Mouse (Mus musculus) ovary, postnatal 36 days (tissue): ENCODE results near the gene Crebrf.

Source experiments
- DNase-seq: peaks from one replicate; pipeline ENCODE4 v3.0.0; 2022; ENCODE audit warnings: low spot score, mixed read lengths

The Crebrf gene

DNA sequence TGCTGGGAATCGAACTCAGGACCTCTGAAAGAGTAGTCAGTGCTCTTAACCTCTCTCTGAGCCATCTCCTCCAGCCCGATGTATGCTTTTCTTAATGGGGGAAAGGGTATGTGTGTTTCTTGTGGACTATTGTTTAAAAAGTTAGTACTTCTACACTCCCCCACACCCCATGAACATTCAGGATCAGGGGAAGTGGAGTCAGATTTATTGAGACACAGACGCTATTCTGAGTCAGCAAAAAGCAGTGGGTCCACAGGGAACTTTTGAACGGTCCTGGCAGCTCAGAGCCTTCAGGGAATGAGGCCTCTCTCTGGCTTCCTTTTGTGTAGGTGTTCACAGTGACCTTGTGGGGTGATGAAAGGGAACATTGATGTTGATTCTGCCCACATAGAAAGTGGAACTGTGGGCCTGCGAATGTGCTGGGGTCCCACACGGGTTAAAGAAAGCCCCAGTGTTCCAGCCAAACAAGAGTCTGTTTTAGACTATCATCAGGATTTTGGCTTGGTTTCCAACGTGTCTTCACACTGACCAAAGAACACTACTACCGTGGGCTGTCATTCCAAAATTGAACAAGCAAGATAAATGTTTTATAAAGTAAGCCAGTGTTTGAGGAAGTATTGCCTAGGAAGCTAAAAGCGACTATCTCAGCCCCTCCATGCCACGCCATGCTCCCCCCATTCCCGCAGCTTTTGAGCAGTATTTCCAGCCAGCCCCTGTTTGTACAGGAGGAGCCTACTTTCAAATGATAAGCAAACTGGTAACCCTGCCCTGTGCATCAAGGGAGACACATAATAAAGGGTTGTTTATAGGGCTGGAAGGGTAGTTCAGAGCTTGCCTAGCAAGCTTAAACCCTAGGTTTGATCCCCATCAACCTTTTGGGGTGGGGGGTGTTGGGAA is 9.7 kb upstream of the Crebrf start:
- no peak for DNase-seq

DNA sequence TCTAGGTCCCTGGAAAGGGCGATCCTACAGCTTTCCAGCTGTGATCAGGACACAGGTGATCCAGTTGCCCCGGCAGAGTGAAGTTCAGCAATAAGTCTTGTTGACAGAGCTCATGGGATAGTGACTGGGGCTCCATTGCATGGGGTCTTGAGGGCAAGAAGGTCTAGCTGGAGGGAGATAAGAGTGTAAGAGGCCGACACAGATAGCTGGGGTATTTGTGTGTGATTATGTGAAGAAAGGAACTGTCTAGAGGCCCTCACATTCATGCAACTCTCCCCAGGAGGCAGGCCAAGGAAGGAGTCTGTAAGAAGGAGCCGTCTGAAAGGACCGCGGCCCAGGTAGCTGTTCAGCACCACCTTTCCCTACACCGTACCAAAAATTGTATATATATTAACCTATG is 8.4 kb upstream of the Crebrf start:
- no peak for DNase-seq

DNA sequence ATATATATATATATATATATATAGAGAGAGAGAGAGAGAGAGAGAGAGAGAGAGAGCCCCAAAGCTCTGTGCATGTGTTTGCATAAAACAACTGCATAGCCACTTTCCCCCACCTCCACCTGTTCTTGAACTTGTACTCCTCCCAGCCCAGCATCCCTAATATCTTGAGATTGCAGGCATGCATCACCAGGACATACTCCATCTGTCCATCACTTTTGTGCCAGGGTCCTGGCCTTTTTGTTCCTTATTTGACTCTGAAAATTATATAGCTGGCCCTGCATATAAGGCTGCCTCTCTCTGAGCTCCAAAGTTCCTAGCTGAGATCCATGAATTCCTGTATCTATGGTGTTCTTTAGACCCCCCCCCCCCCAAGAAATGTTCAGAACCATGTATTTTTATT is 7.0 kb upstream of the Crebrf start:
- no peak for DNase-seq

DNA sequence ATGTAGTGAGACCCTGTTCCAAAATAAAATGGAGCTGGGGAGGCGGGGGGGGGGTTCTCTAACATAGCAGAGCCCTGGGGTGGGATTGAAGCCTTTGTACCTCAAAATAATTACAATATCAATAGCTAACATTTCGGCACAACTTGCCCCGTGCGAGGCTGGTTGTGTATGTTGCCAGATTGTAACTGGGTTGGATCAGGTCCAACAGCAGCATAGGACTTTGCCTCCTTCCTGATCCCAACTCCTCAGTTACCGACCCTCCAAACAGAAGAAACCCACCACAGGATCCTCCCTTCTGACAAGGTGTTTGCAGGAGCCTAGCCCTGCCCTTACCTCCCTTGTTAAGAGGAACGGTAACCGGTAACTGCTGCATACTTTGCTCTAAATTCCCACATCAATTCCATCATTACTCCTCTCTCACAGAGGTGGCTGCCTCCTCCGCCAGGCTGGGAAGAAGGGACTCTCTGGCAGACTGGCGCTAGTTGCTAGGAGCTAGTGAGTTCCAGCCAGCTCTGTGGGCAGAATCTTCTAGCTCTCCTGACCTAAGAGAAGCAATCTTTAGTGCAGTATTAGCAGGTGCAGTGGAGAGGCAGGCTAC is 6.4 kb upstream of the Crebrf start:
- DNase-seq, result no peak

DNA sequence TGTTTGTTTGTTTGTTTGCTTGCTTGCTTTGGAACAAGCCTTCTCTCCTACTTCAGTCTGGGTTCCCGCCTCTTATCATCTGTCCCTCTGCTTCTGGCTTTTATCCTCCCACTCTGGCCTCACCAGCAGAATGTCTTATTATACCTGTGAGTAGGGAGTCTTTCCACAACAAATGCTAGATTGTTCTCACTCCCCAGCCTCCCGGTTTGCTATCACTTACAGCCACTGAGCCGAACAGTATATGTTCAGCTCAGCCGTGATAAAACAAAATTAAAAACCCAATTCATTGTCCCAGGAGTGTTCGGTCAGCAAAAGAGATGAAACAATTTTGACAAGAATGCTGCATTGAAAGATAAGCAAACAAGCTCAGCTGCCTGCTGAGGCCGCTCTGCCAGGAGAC is 5.4 kb upstream of the Crebrf start:
- no peak for DNase-seq

DNA sequence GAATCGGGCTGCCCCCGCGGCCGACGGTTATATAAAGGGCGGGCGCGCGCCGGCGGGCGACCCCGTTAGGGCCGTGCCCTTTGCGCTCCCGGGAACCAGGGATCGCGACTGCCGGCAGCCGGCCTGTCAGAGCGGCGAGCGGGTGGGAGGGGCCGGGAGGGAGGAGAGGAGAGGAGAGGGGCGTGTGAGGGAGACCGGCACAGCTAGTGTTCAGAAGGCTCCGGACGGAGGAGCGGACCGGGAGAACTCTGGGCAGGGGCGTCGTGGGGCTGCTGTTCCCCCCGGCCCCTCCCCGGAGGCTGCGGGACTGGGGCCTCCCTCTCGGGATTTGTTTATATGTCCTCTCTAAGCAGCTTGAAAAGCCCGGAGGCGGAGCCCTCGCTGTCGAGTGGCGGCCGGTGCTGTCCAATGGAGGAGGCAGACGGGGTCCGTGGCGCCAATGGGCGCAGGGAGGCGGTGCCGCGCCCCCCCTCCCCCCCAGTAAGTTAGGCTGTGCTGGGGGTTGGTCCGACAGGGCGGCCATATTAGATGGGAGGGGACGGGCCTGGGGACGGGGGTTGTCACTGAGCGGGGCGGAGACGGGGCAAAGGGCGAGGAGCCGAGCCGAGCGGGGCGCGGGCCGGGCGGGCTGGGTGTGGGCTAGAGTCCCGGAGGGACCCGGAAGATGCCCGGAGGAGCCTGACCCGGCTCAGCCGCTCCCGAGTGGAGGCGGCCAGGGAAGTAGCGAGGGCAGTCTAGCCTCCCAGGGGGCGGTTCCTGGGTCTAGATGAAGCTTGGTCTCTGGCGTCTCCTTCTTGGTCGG is 667 bp downstream of the Crebrf start:
- DNase-seq, result peak; percentile 94

DNA sequence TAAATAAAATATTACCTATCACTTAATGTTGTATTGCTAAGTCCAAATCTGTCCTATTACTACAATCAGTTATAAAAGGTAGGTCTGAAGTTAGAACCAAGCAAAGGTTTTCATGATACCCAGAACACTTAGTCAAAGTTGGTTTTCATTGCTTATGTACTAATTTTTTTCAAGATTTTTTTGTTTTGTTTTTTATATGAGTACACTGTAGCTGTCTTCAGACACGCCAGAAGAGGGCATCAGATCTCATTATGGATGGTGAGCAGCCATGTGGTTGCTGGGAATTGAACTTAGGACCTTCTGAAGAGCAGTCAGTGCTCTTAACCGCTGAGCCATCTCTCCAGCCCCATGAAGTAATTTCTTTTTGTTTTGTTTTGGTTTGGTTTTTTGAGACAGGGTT is 2.4 kb downstream of the Crebrf start:
- DNase-seq, result no peak

DNA sequence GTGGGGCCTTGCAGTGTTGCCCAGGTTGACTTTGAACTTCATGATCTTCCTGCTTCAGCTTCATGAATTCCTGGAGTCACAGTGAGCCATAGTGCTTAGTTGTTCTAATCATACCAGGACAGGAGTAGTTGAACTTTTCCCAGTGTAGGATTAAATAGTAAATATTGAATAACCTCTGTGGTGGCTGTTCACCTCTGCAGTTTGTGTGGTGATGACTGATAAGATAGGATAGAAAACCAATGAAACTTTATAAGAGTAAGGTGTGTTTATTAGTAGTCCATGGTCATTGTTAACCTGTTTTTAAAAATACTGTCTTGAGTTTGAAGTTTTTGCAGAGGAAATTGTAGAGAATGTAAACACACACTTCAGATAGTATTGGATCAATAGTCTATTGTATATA is 4.0 kb downstream of the Crebrf start:
- no peak for DNase-seq

DNA sequence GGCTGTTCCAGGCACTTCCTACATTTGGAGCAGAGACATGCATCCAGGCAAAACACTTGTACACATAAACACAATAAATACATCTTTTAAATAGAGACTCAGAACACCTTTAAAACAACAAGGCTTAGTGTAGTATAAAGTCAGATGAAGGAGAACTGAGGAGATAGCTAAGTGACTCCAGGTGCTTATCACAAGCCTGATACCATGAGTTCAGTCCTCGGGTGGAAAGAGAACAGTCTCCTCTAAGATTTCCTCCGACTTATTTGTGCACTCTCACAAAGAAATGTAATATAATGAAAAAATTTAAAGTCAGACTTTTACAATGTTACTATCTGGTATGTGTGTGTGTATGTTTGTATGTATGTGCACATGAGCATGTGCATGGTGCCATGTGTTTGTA is 6.4 kb downstream of the Crebrf start:
- DNase-seq, result no peak

DNA sequence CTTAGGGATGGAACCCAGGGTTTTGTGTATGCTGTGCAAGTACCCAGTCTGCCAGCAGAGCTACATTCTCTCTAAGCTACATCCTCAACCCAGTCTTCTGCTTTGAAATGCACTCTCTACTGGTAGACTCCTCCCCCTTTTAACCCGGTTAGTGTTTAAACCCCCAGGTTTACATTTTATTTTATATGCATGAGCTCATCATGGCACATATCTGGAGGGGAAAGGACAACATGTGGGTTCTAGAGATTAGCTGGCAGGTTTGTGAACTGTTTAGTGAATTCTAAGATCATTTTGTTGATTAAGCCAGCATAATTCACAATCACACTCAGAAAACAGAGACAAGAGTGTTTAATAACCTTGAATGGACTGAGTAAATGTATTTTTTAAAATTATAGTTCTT is 9.3 kb downstream of the Crebrf start:
- DNase-seq, result no peak

DNA sequence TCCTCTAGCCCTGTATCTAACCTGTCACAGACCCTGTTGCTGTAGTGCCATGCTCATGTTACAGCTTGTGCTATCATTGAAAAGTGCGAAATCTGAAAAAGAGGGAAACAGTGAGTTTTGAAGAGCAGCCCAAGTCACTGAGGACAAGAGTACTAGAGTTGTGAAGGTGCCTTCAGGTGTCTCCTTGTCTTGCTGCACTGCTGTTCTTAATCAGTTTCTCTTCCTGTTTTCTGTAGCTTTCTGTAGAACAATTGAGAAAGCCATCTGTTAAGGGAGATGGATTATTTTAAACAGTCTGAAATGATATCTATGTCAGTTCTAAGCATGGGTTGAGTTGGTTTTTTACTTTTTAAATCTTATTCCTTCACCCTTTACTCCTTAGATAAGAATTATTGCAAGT is 11.2 kb downstream of the Crebrf start:
- DNase-seq, result no peak

DNA sequence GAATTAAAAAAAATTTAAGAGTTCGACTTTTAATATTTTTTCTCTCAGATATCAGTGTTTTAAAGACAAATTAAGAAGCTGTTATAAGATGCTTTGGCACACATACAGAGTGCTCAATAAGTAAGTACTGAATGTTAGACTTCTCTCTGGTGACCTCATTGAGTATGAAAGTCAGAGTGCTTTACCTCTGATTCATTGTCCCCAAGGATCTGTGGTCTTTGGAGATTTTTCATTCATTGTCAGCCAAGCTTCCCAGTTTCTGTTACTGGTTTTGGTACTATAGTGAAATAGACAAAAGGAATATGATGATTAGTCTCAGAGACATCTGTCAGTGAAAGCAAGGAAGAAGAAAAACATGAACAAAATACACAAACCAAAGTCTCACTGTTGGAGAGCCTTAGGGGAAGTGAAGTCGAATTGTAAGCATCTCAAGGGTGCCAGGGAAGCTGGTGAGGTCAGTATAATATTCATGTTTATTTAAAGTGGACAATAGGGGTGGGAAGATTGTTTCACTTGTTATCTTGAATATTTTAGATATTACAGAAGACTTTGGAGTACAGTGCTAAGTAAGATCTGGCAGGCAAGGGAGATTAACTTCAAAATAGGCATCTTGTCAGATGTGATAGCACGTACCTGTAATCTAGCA is 11.8 kb downstream of the Crebrf start:
- no peak for DNase-seq

DNA sequence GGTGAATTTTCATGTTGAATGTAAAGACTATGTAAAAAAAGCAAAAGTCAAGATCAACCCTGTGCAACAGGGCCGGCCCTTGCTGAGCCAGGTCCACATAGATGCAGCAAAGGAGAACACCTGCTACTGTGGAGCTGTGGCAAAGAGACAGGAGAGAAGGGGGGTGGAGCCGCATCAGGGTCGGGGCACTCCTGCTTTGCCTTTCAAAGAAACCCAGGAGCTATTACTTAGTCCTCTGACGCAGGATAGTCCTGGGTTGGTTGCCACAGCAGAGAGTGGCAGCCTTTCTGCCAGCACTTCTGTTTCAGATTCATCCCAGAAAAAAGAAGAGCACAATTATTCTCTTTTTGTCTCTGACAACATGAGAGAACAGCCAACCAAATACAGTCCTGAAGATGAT is 27.1 kb downstream of the Crebrf start:
- DNase-seq, result no peak

DNA sequence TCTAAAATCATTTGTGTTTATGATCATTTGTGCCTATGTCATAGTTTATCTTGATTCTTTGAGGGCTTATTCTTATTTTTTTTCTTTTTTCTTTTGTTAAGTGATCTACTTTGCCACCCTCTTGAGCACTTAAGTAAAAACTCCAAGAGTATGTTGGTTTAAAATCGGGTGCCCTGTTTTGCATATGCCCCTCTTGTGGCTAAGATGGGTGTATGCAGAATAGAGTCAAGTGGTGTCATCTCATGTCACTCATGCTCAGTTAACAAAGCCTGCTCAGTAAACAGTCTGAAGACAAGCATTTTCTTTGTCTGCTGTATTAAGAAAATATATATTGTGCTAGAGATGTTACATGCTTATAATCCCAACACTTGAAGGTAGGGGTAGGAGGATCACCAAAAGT is 27.8 kb downstream of the Crebrf start:
- no peak for DNase-seq

DNA sequence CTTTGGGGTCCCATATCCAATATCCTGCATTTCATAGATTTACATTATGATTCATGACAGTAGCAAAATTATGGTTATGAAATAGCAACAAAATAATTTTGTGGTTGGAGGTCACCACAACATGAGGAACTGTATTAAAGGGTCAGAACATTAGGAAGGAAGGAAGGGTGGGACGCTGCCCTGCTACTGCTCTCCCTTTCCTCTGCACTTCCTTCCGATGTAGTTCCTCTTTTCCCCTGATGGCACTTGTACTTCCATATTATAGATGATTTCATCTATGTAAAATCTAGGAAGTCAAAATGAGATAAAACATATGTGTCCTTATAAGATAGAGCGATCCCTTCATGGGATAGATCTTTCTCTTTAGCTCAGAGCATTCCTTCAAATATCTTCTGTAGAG is 34.5 kb downstream of the Crebrf start:
- no peak for DNase-seq

DNA sequence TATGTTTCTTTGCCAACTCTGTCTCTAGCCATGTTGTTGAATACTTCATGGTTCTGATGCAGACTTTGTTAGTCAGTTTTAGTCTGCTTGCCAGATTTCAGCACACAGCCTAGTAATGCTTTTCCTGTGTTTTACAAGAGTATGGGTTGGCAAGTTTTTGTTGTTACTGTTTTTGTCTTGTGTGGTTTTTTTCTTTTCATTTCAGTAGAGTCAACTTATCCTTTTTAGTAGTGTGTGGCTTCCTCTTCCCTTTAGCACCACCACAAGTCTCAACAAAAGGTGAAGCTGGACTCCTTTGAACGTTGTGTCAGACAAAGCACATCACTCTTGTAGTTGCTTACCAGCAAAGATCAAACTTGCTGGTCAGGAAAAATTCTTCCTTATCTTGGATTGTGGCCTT is 36.8 kb downstream of the Crebrf start:
- no peak for DNase-seq

DNA sequence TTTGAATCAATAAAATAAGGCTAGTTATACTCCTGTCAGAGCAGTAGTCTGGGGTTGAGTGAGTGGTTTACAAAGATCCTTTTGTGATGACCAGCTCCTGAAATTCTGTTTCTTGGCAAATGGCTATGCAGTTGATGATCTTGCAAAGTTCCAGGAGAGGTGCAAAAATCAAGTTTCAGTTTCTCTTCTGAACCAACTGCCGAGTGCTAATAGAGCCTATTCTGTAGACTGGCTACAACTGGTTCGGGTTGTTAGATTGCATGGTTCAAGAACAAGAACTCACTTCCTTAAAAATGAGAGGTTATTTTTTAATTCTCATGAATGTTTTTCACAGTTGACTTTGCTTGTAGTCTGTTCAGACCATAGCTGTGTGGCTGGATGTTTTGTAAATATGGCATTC is 38.0 kb downstream of the Crebrf start:
- no peak for DNase-seq

DNA sequence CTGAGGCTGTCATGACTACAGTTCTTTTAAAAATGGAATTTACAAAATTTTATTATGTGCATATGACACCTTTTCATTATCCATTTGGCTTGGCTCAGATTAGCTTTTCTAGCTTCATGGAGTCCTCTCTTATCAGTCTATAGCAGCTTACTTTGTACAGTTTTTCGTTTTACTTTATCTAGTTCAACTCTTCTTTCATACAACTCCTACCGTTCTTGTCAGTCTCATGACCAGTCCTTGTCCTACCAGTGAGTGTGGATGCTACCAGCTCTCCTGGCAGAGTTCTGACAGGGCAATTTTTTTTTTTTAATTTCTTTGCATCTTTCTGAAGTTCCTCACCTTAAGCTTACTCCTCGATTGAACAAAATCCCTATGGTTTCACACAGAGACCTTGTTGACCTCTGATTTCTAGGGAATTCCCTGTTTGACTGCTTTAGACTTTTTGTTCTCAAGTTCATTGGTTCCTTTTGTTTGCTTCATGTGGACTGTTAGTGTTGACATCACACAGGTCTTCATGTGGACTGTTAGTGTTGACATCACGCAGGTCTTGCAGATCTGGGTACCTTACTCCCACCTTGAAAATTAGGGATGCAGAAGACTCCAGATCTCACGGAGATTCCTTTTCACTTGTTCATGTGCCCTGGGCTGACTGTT is 51.8 kb downstream of the Crebrf start:
- no peak for DNase-seq

DNA sequence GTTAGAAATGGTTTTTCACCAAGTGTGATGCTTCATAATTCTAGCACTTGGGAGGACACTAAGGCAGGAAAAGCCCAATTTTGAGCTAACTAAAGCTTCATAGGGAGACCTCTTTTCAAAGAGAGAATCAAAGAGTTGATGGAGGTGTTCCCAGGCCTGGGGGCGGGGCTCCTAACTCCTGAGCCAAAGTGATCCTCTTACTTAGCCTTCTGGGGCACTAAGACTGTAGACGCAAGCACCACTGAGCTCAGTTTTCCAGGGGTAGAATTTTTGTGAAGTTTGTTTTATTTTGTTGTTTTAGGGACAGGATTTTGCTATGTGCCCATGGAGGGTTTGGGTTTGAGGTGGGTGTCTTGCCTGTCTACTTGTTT is 52.3 kb downstream of the Crebrf start:
- DNase-seq, result no peak

DNA sequence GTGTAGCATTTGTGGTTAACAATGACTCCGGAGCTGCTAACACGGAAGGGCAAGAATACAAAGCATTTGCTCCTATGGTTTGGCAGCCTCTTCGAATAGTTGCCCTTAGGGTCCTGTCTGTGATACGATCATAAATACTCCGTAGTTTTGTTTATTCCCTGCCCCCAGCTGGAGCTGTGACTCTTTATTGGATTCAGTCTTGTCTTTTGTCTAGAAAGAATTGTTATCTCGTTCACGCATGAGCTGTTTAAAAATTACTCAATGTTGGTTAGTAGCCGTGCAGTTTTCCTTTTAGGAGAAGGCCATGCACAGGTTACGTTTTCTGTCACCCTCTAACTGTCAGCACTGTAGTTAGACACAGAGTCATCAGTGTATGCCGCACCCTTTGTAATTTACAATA is 60.8 kb downstream of the Crebrf start:
- DNase-seq, result no peak

DNA sequence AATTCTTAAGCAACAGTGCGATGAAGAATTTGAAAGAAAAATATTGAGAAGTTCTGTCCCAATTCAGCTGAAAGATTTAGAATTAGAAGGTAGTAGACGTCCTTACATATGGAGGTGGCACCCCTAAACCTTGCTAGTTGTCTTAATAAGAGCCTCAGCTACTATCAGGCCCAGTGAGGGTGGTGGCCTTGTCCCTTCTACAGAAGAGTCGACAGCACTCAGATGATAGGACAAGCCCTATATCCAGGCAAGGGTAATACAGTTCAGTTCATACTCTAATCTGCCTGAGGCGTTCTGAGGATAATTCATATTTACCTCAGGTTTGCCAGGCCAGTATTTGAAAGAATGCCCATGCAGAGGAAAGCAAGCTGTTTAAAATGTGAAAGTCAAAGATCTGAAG is 62.6 kb downstream of the Crebrf start:
- DNase-seq, result no peak

DNA sequence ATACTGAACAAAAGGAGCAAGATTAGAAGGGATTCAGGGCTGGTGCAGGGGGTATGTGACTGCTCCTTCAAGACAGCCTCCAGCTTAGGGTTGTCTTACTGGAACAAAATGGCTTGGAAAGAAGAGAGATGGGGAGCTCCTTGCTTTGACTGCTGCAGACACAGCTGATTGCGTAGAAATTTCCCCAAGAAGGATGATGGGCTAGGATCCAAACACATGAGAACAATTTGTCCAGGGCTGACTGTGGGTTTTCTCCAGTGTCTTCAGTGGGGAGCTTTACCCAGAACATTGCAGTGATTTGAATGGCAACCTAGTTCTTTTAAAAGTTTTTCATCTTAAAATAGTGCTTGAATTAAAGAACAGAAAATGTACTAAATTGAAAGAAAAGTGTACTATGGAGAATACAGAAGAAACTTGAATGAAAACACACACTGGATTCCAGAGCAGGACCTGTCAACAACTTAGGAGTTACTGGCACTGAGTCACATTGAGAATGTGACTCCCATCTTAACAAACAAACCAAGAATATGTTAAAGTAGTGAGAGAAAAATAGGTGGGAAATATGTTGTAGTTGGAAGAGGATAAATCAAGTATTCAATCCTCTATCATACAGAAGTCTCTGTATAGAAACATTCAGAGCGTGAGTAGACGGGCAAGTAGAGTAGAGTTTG is 63.1 kb downstream of the Crebrf start:
- no peak for DNase-seq
